Mouse (Mus musculus): ENCODE measurements at regions not wholly inside any gene's neighbourhood (a gene's known extent, or its start where the extent isn't known, plus 50 kb on each side); places are given as distances from the start of the nearest gene placed in this dataset.

DNA sequence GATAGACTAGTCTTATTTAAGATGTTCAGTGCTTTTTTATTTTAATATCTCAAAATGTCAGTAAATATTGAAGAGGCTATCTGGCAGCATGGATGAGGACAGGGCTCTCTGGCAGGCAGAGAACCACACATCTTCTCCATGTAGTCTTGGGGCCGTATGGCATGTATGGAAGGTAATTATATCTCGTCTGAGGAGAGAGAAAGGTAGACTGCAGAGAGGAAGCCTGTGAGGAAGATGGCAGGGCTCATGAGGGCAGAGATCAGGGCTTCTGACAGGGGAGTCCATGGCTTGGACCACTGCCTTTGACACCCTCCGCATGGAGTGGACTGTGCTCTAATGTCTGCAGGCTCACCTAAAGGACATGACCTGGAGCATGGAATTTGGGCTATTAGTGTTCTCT is 146.0 kb upstream of the Runx1 start:
- H3K36me3 ChIP-seq (ENCODE audit: control insufficient read depth, insufficient read depth, low read length, poor library complexity, severe bottlenecking): no peaks in the 10 kb centered on the region
- H3K4me1 ChIP-seq (ENCODE audit: control insufficient read depth, insufficient read depth, low read length): no peaks in the 10 kb centered on the region
- TF ChIP-seq POLR2A (IDR thresholded peaks at IDR 0.05; ENCODE audit: insufficient read depth, low read length): no peak

DNA sequence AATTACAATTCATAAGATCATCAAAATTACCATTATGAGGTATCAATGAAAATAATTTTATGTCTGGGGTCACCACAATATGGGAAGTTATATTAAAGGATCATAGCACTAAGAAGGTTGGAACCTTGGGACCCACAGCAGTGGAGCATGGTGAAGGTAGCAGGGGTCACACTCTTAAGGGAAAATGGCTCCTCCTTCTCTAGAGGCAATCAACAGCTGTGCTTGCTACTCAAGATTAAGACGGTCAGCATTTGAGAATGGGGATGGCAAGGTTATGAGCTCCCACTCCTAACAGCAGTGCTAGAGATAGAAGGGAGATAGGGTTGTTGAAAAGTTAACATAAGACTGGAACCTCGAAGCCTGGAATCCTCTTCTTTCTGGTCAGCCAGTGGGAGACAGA is 144.6 kb upstream of the Runx1 start:
- Histone ChIP-seq H3K4me1 (ENCODE audit: control insufficient read depth, insufficient read depth, low read length) (no peaks in the 10 kb centered on the region), H3K36me3 (ENCODE audit: control insufficient read depth, insufficient read depth, low read length, poor library complexity, severe bottlenecking) (no peaks in the 10 kb centered on the region), H3K4me3 (ENCODE audit: low read depth, low read length) (no peak overlapping the region), H3K9ac (ENCODE audit: low read depth, poor library complexity, severe bottlenecking) (no peak overlapping the region), H3K27me3 (ENCODE audit: control insufficient read depth, insufficient read depth, low read length, poor library complexity, severe bottlenecking) (no peaks in the 10 kb centered on the region), H3K9me3 (replicated peaks; ENCODE audit: control insufficient read depth, insufficient read depth, low read length, poor library complexity, severe bottlenecking) (no peaks in the 10 kb centered on the region), H3K27ac (ENCODE audit: insufficient read depth, low read length) (no peak overlapping the region)
- TF ChIP-seq CTCF (IDR thresholded peaks at IDR 0.05; ENCODE audit: low read depth, low read length) (no peak), POLR2A (IDR thresholded peaks at IDR 0.05; ENCODE audit: insufficient read depth, low read length) (no peak), EP300 (IDR thresholded peaks at IDR 0.05; ENCODE audit: insufficient read depth, low read depth, low read length) (no peak)

More for the DNA sequence above, 146.0 kb upstream of the Runx1 start:
- no peak overlapping the region for H3K9ac ChIP-seq (ENCODE audit: low read depth, poor library complexity, severe bottlenecking)
- H3K9me3 ChIP-seq (replicated peaks; ENCODE audit: control insufficient read depth, insufficient read depth, low read length, poor library complexity, severe bottlenecking): no peaks in the 10 kb centered on the region
- H3K4me3 ChIP-seq (ENCODE audit: low read depth, low read length): no peak overlapping the region
- H3K27ac ChIP-seq (ENCODE audit: insufficient read depth, low read length): no peak overlapping the region
- no peaks in the 10 kb centered on the region for H3K27me3 ChIP-seq (ENCODE audit: control insufficient read depth, insufficient read depth, low read length, poor library complexity, severe bottlenecking)

DNA sequence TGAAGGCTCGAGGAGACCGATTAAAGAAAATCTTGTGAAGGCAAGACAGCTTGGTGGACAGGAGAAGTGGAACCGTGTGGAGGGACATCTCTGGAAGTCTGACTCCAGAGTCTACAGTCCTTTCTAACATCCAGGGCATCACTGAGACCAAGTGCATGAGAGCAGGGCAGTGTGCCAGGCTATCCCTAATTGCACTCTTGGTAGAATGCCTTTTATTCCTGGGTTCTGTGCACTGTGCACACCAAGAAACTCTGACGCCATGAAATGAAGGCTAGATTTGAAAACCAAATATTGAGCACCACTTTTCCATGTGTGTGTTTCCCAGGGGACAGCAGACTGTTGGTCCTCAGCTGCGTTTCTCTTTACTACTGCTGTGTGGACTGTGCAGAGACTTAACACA is 143.1 kb upstream of the Runx1 start:
- Histone ChIP-seq H3K9ac (ENCODE audit: low read depth, poor library complexity, severe bottlenecking) (no peak overlapping the region), H3K27me3 (ENCODE audit: control insufficient read depth, insufficient read depth, low read length, poor library complexity, severe bottlenecking) (no peaks in the 10 kb centered on the region), H3K4me1 (ENCODE audit: control insufficient read depth, insufficient read depth, low read length) (no peaks in the 10 kb centered on the region), H3K27ac (ENCODE audit: insufficient read depth, low read length) (no peak overlapping the region), H3K9me3 (replicated peaks; ENCODE audit: control insufficient read depth, insufficient read depth, low read length, poor library complexity, severe bottlenecking) (no peaks in the 10 kb centered on the region), H3K4me3 (ENCODE audit: low read depth, low read length) (no peak overlapping the region), H3K36me3 (ENCODE audit: control insufficient read depth, insufficient read depth, low read length, poor library complexity, severe bottlenecking) (no peaks in the 10 kb centered on the region)
- TF ChIP-seq CTCF (IDR thresholded peaks at IDR 0.05; ENCODE audit: low read depth, low read length) (no peak), POLR2A (IDR thresholded peaks at IDR 0.05; ENCODE audit: insufficient read depth, low read length) (no peak), EP300 (IDR thresholded peaks at IDR 0.05; ENCODE audit: insufficient read depth, low read depth, low read length) (no peak)

DNA sequence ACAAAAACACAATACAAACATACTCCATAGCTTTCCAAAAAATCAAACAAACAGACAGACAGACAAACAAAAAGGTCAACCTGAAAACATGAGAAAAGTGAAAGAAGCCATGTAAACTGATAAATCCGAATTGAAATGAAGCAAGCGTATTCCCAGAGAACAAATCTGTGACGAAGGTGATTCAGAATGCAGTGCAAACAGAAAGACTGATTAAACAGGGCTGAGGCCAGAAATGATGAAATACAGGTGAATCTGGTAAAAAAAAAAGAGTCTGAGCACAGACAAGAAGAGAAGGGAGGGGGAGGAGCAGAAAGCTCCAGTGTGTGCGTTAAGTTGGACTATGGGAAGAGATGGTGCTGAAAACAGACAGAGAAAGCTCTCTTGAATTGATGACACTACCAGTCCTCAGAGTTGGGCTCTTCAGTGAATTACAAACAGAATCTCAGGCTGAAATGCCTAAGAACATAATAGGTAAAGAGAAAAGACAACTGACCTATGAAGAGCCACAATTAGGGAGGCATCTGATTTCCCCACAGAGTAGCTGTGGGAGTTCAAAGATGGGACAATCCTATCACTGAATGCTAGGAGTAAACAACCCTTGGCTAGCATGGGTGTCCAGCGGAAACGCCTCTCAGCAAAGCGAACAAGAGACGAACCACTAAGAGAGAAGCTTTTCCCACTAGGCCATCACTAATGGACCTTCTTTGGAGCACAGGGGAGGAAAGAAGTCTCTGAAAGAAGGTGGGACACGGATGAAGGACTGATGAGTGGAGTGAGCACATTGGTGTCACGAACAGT is 140.3 kb upstream of the Runx1 start:
- Histone ChIP-seq H3K4me1 (ENCODE audit: control insufficient read depth, insufficient read depth, low read length) (no peaks in the 10 kb centered on the region), H3K27me3 (ENCODE audit: control insufficient read depth, insufficient read depth, low read length, poor library complexity, severe bottlenecking) (no peaks in the 10 kb centered on the region), H3K4me3 (ENCODE audit: low read depth, low read length) (no peak overlapping the region), H3K9me3 (replicated peaks; ENCODE audit: control insufficient read depth, insufficient read depth, low read length, poor library complexity, severe bottlenecking) (no peaks in the 10 kb centered on the region), H3K27ac (ENCODE audit: insufficient read depth, low read length) (no peak overlapping the region), H3K36me3 (ENCODE audit: control insufficient read depth, insufficient read depth, low read length, poor library complexity, severe bottlenecking) (no peaks in the 10 kb centered on the region), H3K9ac (ENCODE audit: low read depth, poor library complexity, severe bottlenecking) (no peak overlapping the region)
- no peak for TF ChIP-seq EP300 (IDR thresholded peaks at IDR 0.05; ENCODE audit: insufficient read depth, low read depth, low read length)
- no peak for TF ChIP-seq POLR2A (IDR thresholded peaks at IDR 0.05; ENCODE audit: insufficient read depth, low read length)
- no peak for TF ChIP-seq CTCF (IDR thresholded peaks at IDR 0.05; ENCODE audit: low read depth, low read length)

GRCm38 (mm10) chr16:92965651-92966050 is 139.7 kb upstream of the Runx1 start:
- Histone ChIP-seq H3K9me3 (replicated peaks; ENCODE audit: control insufficient read depth, insufficient read depth, low read length, poor library complexity, severe bottlenecking) (no peaks in the 10 kb centered on the region), H3K9ac (ENCODE audit: low read depth, poor library complexity, severe bottlenecking) (no peak overlapping the region), H3K4me1 (ENCODE audit: control insufficient read depth, insufficient read depth, low read length) (no peaks in the 10 kb centered on the region), H3K27ac (ENCODE audit: insufficient read depth, low read length) (no peak overlapping the region), H3K4me3 (ENCODE audit: low read depth, low read length) (no peak overlapping the region), H3K36me3 (ENCODE audit: control insufficient read depth, insufficient read depth, low read length, poor library complexity, severe bottlenecking) (no peaks in the 10 kb centered on the region), H3K27me3 (ENCODE audit: control insufficient read depth, insufficient read depth, low read length, poor library complexity, severe bottlenecking) (no peaks in the 10 kb centered on the region)
- TF ChIP-seq POLR2A (IDR thresholded peaks at IDR 0.05; ENCODE audit: insufficient read depth, low read length) (no peak), CTCF (IDR thresholded peaks at IDR 0.05; ENCODE audit: low read depth, low read length) (no peak), EP300 (IDR thresholded peaks at IDR 0.05; ENCODE audit: insufficient read depth, low read depth, low read length) (no peak)

GRCm38 (mm10) chr16:92963582-92963981 is 137.6 kb upstream of the Runx1 start:
- Histone ChIP-seq H3K36me3 (ENCODE audit: control insufficient read depth, insufficient read depth, low read length, poor library complexity, severe bottlenecking) (no peaks in the 10 kb centered on the region), H3K27ac (ENCODE audit: insufficient read depth, low read length) (no peak overlapping the region), H3K4me3 (ENCODE audit: low read depth, low read length) (no peak overlapping the region), H3K4me1 (ENCODE audit: control insufficient read depth, insufficient read depth, low read length) (no peaks in the 10 kb centered on the region), H3K9ac (ENCODE audit: low read depth, poor library complexity, severe bottlenecking) (no peak overlapping the region), H3K9me3 (replicated peaks; ENCODE audit: control insufficient read depth, insufficient read depth, low read length, poor library complexity, severe bottlenecking) (no peaks in the 10 kb centered on the region), H3K27me3 (ENCODE audit: control insufficient read depth, insufficient read depth, low read length, poor library complexity, severe bottlenecking) (no peaks in the 10 kb centered on the region)
- no peak for TF ChIP-seq POLR2A (IDR thresholded peaks at IDR 0.05; ENCODE audit: insufficient read depth, low read length)
- no peak for TF ChIP-seq EP300 (IDR thresholded peaks at IDR 0.05; ENCODE audit: insufficient read depth, low read depth, low read length)
- no peak for TF ChIP-seq CTCF (IDR thresholded peaks at IDR 0.05; ENCODE audit: low read depth, low read length)
